Mouse (Mus musculus) bone marrow macrophage, adult 2 months (primary cell): Measurements from ENCODE around the gene Cnnm1.

Experiments
- CTCF ChIP-seq: IDR thresholded peaks from 2 replicates; pipeline ENCODE4 v1.5.1; 2012; ENCODE audit warnings: low read depth, mild to moderate bottlenecking, low read length, moderate library complexity
- POLR2A ChIP-seq: IDR thresholded peaks from 2 replicates; pipeline ENCODE4 v1.6.1; 2012; ENCODE audit warnings: mild to moderate bottlenecking, low read depth, low read length, borderline replicate concordance

DNA sequence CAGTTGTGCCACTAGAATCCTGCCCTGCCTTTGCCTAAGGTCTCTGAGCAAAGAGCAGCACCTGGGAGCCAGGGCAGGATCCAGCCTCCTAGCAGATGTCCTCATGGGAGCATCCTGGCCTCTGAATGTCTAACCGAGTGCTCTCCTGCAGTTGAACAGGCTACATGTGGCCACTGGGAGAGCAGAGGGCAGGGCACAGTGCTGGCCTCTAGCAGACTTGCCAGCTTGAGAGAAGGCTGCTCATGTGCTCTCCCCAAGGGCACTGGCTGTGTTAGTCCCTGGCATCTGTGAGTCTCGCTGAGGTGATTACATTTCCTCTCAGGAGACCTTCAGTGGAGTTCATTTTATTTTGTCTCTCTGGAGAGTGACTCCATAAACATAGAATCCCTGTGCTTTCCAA is 35.4 kb downstream of the Cnnm1 start:
- TF ChIP-seq POLR2A (no peak), CTCF (no peak)
